Mouse (Mus musculus): Measurements from ENCODE around the gene Ago1. TPM values are rescaled to one million over a fixed set of nuclear protein-coding genes. Genes with fewer than 3 reads are reported as not detected.

Ago1 gene
- polyA plus RNA-seq, 1 experiment from 2014 or later: 4.1 TPM

DNA sequence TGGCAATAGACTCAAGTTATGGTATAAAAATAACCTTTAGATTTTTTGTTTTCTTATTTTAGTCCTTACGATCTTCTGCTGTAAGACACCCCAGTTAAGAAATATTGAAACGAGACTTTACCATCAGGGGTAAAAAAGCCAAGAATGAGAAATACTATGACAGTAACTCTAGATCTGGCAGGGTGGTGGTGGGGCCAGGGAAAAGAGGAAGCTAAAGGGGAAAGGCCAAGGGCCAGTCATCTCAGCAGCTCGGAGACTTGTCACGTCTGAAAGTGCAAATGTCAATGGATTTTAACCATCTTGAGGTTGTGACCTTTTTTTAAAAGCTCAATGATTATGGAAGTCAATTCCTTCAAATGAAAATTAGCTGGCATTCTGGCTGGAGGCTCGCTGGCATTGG is 30.1 kb downstream of the Ago1 start:
- WGBS (ENCODE audit: insufficient replicate concordance): 76% methylated on average over 5 of the region's 5 CpGs
- Histone ChIP-seq H3K4me1 (ENCODE audit: control insufficient read depth, insufficient read depth, low read length) (no peaks in the 10 kb centered on the region), H3K4me2 (no peak overlapping the region), H3K9ac (ENCODE audit: low read depth, low read length) (no peak overlapping the region), H3K36me3 (ENCODE audit: control insufficient read depth, insufficient read depth, low read length) (peaks cover 14% of the 10 kb centered on the region; the same call in 1 of the 2 replicates), H3K27ac (ENCODE audit: low read depth, low read length) (no peak overlapping the region), H3K9me3 (replicated peaks; ENCODE audit: control insufficient read depth, low read length) (no peaks in the 10 kb centered on the region), H3K4me3 (ENCODE audit: low read depth, low read length) (no peak overlapping the region), H3K27me3 (ENCODE audit: control insufficient read depth, insufficient read depth, low read length) (no peaks in the 10 kb centered on the region)
- ATAC-seq (replicated peaks; ENCODE audit: insufficient number of reproducible peaks, low FRiP score, low TSS enrichment): no peak

DNA sequence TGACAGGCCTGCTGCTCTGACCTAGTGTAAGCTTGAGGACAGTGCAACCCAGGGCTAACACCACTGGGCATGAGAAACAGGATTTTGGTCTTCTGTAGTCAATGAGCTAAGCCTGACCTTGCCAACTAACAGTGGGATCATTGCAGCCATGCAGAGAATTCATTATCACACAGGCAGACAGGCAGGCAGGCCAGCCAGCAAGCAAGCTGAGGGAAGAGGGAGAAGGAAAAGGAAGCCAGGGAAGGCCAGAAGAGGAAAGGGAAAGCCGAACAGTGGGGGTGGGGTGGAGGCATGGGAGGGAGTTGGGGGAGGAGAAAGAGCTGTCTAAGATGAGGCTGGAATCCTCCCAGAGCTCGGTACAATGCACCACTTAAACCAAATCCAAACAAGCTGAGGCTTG is 32.1 kb downstream of the Ago1 start:
- Histone ChIP-seq H3K9ac (ENCODE audit: low read depth, low read length) (no peak overlapping the region), H3K4me3 (ENCODE audit: low read depth, low read length) (no peak overlapping the region), H3K36me3 (ENCODE audit: control insufficient read depth, insufficient read depth, low read length) (peaks cover 7% of the 10 kb centered on the region; the same call in 1 of the 2 replicates), H3K4me2 (no peak overlapping the region), H3K9me3 (replicated peaks; ENCODE audit: control insufficient read depth, low read length) (no peaks in the 10 kb centered on the region), H3K4me1 (ENCODE audit: control insufficient read depth, insufficient read depth, low read length) (no peaks in the 10 kb centered on the region), H3K27ac (ENCODE audit: low read depth, low read length) (no peak overlapping the region), H3K27me3 (ENCODE audit: control insufficient read depth, insufficient read depth, low read length) (no peaks in the 10 kb centered on the region)
- ATAC-seq (replicated peaks; ENCODE audit: insufficient number of reproducible peaks, low FRiP score, low TSS enrichment): no peak
- 36% methylated on average over 2 of the region's 2 CpGs for WGBS (ENCODE audit: insufficient replicate concordance)

DNA sequence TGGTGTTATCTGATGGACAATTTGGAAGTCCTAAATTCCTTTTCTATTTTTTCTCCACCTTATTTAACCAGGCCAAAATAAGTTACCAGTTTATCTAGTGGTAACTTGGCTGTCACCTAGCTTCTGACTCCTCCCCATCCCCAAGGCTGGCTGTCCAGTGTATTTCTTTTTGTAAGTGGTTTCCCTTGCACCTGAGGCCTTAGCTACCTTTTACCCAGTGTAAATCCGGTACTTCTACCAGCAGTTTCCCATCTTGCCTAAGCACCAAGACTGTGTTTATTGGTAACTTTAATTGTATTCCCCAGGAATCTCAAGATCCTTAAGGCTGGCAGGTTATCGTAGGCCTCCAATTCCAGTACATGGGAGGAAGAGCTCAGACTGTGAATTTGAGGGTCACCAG is 34.3 kb downstream of the Ago1 start:
- Histone ChIP-seq H3K9me3 (replicated peaks; ENCODE audit: control insufficient read depth, low read length) (no peaks in the 10 kb centered on the region), H3K27ac (ENCODE audit: low read depth, low read length) (no peak overlapping the region), H3K4me1 (ENCODE audit: control insufficient read depth, insufficient read depth, low read length) (no peaks in the 10 kb centered on the region), H3K4me3 (ENCODE audit: low read depth, low read length) (no peak overlapping the region), H3K36me3 (ENCODE audit: control insufficient read depth, insufficient read depth, low read length) (peaks cover 2% of the 10 kb centered on the region; the same call in 1 of the 2 replicates), H3K9ac (ENCODE audit: low read depth, low read length) (no peak overlapping the region), H3K27me3 (ENCODE audit: control insufficient read depth, insufficient read depth, low read length) (no peaks in the 10 kb centered on the region), H3K4me2 (no peak overlapping the region)
- ATAC-seq (replicated peaks; ENCODE audit: insufficient number of reproducible peaks, low FRiP score, low TSS enrichment): no peak
- 82% methylated on average over 2 of the region's 2 CpGs for WGBS (ENCODE audit: insufficient replicate concordance)

DNA sequence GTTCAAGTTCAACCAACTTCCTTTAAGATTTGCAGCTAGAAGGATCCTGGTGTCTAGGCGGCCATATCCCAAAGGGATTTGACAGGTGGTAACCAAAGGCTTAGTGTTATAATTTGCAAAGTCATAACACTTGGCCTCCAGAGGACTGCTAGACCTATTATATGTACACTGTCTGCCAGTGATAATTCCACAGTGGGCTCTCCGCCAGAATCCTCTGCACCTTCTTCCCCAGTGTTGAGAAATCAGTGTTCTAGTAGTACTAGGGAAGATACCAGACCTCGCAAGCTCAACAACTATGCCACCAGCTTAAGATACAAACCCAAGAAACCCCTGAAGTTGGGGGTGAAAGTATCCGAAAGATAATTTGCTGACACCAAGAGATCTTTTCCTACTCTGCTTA is 35.2 kb downstream of the Ago1 start:
- Histone ChIP-seq H3K27ac (ENCODE audit: low read depth, low read length) (no peak overlapping the region), H3K4me2 (no peak overlapping the region), H3K36me3 (ENCODE audit: control insufficient read depth, insufficient read depth, low read length) (no peaks in the 10 kb centered on the region), H3K27me3 (ENCODE audit: control insufficient read depth, insufficient read depth, low read length) (no peaks in the 10 kb centered on the region), H3K4me3 (ENCODE audit: low read depth, low read length) (no peak overlapping the region), H3K4me1 (ENCODE audit: control insufficient read depth, insufficient read depth, low read length) (peaks cover 6% of the 10 kb centered on the region; the same call in 1 of the 2 replicates), H3K9ac (ENCODE audit: low read depth, low read length) (no peak overlapping the region), H3K9me3 (replicated peaks; ENCODE audit: control insufficient read depth, low read length) (no peaks in the 10 kb centered on the region)
- ATAC-seq (replicated peaks; ENCODE audit: insufficient number of reproducible peaks, low FRiP score, low TSS enrichment): no peak
- 85% methylated on average over 4 of the region's 4 CpGs for WGBS (ENCODE audit: insufficient replicate concordance)

DNA sequence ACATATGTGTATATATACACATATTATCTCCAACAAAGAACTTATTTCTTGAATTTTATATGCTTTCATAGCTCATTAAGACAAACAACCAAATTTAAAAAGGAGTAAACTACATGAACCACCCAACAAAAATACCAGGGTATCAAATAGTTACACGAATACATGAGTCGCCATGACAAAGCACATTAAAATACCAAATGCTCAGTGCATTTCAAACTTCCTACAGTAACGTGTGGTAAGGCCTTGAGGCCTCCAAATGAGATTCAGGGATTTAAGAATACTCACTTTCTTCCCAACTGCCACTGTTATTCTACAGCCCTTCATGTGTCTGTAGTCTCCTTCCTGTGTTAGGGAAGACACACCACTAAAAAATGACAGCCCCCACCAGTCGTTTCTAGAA is 36.6 kb downstream of the Ago1 start:
- Histone ChIP-seq H3K4me2 (no peak overlapping the region), H3K4me1 (ENCODE audit: control insufficient read depth, insufficient read depth, low read length) (peaks cover 6% of the 10 kb centered on the region; the same call in 1 of the 2 replicates), H3K27me3 (ENCODE audit: control insufficient read depth, insufficient read depth, low read length) (no peaks in the 10 kb centered on the region), H3K9me3 (replicated peaks; ENCODE audit: control insufficient read depth, low read length) (no peaks in the 10 kb centered on the region), H3K9ac (ENCODE audit: low read depth, low read length) (no peak overlapping the region), H3K36me3 (ENCODE audit: control insufficient read depth, insufficient read depth, low read length) (no peaks in the 10 kb centered on the region), H3K27ac (ENCODE audit: low read depth, low read length) (no peak overlapping the region), H3K4me3 (ENCODE audit: low read depth, low read length) (no peak overlapping the region)
- ATAC-seq (replicated peaks; ENCODE audit: insufficient number of reproducible peaks, low FRiP score, low TSS enrichment): no peak
- WGBS (ENCODE audit: insufficient replicate concordance): 84% methylated on average over 4 of the region's 4 CpGs

DNA sequence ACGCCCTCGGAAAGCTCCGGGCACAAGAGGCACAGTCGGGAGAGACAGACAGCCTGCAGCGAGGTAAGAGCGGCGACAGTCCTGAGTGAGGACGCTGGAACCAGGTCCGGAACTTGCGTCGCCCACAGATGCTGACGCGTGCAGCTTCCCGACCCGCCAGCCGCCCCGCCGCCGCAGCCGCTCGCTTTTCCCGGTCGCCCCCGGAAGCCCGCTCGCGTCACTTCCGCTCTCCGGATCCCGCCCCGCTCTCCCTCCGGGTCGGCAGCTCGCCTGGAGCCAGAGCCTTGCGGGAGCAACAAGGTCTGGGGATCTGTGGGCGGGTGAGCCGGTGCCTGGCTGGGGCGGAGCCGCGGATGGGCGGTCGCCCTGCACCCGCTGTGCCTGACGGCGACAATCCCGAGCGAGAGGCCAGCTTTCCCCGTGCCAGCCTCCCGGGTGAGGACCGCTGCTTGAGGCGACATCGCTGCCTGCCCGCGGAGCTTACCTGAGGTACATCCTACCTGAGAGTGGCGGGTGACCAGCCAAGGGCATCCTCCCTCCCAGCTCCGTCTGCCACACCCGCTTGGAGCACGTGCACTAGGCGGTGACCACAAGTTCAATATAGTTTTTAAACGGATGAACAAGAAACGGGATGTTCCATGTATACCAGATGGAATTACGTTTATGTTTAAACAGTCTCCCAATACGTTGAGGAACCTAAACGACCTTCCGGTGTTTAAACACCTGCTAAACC is 38.9 kb downstream of the Ago1 start, which contains the start of gene Ago3:
Ago3 (minus strand) TSS at position 210 of the 733 bp plus-strand sequence.
- peak within 1 kb of the TSS; percentile 92 for H3K4me3 ChIP-seq (ENCODE audit: low read depth, low read length)
- ATAC-seq (replicated peaks; ENCODE audit: insufficient number of reproducible peaks, low FRiP score, low TSS enrichment): peak; percentile 92
- peak within 1 kb of the TSS; percentile 85 for H3K27ac ChIP-seq (ENCODE audit: low read depth, low read length)
- H3K9ac ChIP-seq (ENCODE audit: low read depth, low read length): peak within 1 kb of the TSS; percentile 83
- peaks cover 6% of the 10 kb centered on the region; the same call in 1 of the 2 replicates for H3K4me1 ChIP-seq (ENCODE audit: control insufficient read depth, insufficient read depth, low read length)
- H3K36me3 ChIP-seq (ENCODE audit: control insufficient read depth, insufficient read depth, low read length): no peaks in the 10 kb centered on the region
- no peaks in the 10 kb centered on the region for H3K27me3 ChIP-seq (ENCODE audit: control insufficient read depth, insufficient read depth, low read length)
- H3K9me3 ChIP-seq (replicated peaks; ENCODE audit: control insufficient read depth, low read length): no peaks in the 10 kb centered on the region
- peak within 1 kb of the TSS; percentile 93 for H3K4me2 ChIP-seq
- WGBS (ENCODE audit: insufficient replicate concordance): under 1% methylated on average over 65 of the region's 65 CpGs

DNA sequence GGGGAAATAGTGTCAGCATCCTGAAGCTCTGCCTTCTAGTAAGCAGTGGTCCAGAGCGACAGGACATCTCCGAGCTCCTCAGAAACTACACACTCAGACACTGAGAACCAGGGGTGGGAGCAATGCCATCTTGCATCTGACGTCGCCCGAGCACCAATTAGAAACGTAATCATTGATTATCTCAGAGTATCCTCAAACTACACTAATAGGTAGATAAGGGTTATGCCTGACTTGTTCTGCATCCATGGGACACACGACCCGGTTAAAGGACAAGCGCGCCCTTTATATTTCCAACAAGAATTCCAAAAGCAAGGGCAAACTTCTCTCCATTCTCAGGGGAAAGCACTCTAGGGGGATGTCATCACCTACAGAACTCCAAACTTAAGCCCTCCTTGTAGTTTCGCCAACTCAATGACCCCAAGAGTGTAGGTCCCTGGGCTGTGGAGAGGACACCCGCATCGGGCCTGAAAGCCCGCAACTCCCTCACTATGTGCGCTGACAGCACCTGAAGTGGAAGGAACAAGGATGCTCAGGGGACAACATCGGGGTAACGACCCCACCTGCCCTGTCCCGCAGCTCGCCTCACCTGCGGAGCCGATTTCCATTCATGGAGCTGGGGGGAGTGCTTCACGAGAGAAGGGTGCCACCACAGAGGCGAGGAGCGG is 39.6 kb downstream of the Ago1 start:
- Histone ChIP-seq H3K36me3 (ENCODE audit: control insufficient read depth, insufficient read depth, low read length) (no peaks in the 10 kb centered on the region), H3K9ac (ENCODE audit: low read depth, low read length) (peak overlapping the region; percentile 83), H3K9me3 (replicated peaks; ENCODE audit: control insufficient read depth, low read length) (no peaks in the 10 kb centered on the region), H3K27me3 (ENCODE audit: control insufficient read depth, insufficient read depth, low read length) (no peaks in the 10 kb centered on the region), H3K27ac (ENCODE audit: low read depth, low read length) (peak overlapping the region; percentile 85), H3K4me3 (ENCODE audit: low read depth, low read length) (peak overlapping the region; percentile 92), H3K4me1 (ENCODE audit: control insufficient read depth, insufficient read depth, low read length) (peaks cover 6% of the 10 kb centered on the region; the same call in 1 of the 2 replicates), H3K4me2 (peak overlapping the region; percentile 93)
- ATAC-seq (replicated peaks; ENCODE audit: insufficient number of reproducible peaks, low FRiP score, low TSS enrichment): peak; percentile 66; the same call in 1 of the 2 replicates
- 2% methylated on average over 24 of the region's 24 CpGs for WGBS (ENCODE audit: insufficient replicate concordance)

DNA sequence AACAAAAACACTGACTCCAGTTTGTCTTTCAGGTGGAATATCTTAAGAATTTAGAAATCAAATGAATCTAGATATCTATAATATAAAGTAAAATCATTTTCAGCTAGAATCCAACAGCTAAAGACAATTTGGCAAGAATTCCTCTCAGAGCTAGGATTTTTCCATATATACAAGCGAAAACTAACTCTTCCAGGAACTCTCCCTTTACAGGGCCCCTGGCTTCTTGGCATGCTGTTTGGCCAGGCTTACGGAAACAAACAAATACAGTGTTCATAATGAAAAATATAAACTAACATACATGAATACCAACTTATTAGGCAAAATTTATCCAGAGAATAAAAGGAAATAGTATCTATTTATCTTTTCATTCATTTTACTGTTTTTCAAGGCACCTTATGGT is 44.5 kb downstream of the Ago1 start:
- Histone ChIP-seq H3K4me3 (ENCODE audit: low read depth, low read length) (no peak overlapping the region), H3K36me3 (ENCODE audit: control insufficient read depth, insufficient read depth, low read length) (no peaks in the 10 kb centered on the region), H3K27me3 (ENCODE audit: control insufficient read depth, insufficient read depth, low read length) (no peaks in the 10 kb centered on the region), H3K4me1 (ENCODE audit: control insufficient read depth, insufficient read depth, low read length) (peaks cover 6% of the 10 kb centered on the region; the same call in 1 of the 2 replicates), H3K27ac (ENCODE audit: low read depth, low read length) (no peak overlapping the region), H3K4me2 (no peak overlapping the region), H3K9ac (ENCODE audit: low read depth, low read length) (no peak overlapping the region), H3K9me3 (replicated peaks; ENCODE audit: control insufficient read depth, low read length) (no peaks in the 10 kb centered on the region)
- ATAC-seq (replicated peaks; ENCODE audit: insufficient number of reproducible peaks, low FRiP score, low TSS enrichment): no peak
- 81% methylated on average over 2 of the region's 2 CpGs for WGBS (ENCODE audit: insufficient replicate concordance)

All from heart, embryonic 11.5 days (tissue).